21 mouse cellular contexts compared by ENCODE assay signal in genomic region chr9:82877078-82877477, GRCm38 (mm10).
"Had no signal": no experiment of that assay in that cellular context is flagged by ENCODE, and none has a peak within 500 bp of the region (broad histone marks: within the 10 kb centered on the region; RNA-seq: fewer than 3 reads in every experiment).

No protein-coding gene starts in this region.

- ATAC-seq: midbrain, embryonic 13.5 days; midbrain, embryonic 16.5 days had no signal

- H3K9me3 ChIP-seq: kidney, embryonic 15.5 days; limb, embryonic 10.5 days; limb, embryonic 13.5 days; liver, embryonic 15.5 days; megakaryocyte, embryonic 14.5 days; midbrain, embryonic 10.5 days; midbrain, embryonic 13.5 days; neural tube, embryonic 13.5 days had no signal

- H3K4me3 ChIP-seq: kidney, embryonic 15.5 days; limb, embryonic 10.5 days; limb, embryonic 13.5 days; liver, embryonic 15.5 days; megakaryocyte, embryonic 14.5 days; midbrain, embryonic 10.5 days; midbrain, embryonic 13.5 days; myocyte; neural tube, embryonic 13.5 days had no signal

- H3K4me1 ChIP-seq: kidney, embryonic 15.5 days; limb, embryonic 10.5 days; limb, embryonic 13.5 days; liver, embryonic 15.5 days; midbrain, embryonic 10.5 days; midbrain, embryonic 13.5 days; neural tube, embryonic 13.5 days had no signal

- H3K4me2 ChIP-seq: kidney, embryonic 15.5 days; limb, embryonic 13.5 days; liver, embryonic 11.5 days; liver, embryonic 15.5 days; midbrain, embryonic 13.5 days; neural tube, embryonic 13.5 days had no signal

- H3K27ac ChIP-seq: kidney, embryonic 15.5 days; limb, embryonic 10.5 days; limb, embryonic 13.5 days; liver, embryonic 15.5 days; midbrain, embryonic 10.5 days; midbrain, embryonic 13.5 days; neural tube, embryonic 13.5 days; stomach, postnatal 0 days had no signal

- DNase-seq: kidney, adult 11 months; kidney, adult 8-10 months; kidney, postnatal 10 days; kidney, postnatal 36 days; lung, adult 2 months; lung, postnatal 36 days; thymus, adult 2 months; thymus, postnatal 14 days; thymus, postnatal 4 days had no signal

- H3K27me3 ChIP-seq: kidney, embryonic 15.5 days; limb, embryonic 13.5 days; liver, embryonic 15.5 days; megakaryocyte, embryonic 14.5 days; midbrain, embryonic 13.5 days; neural tube, embryonic 13.5 days had no signal

- H3K9ac ChIP-seq: kidney, embryonic 15.5 days; limb, embryonic 13.5 days; liver, embryonic 15.5 days; midbrain, embryonic 13.5 days; neural tube, embryonic 13.5 days had no signal
